Mouse (Mus musculus) midbrain, embryonic 11.5 days (tissue): ENCODE results near the gene Syngr3. TPM values are rescaled to one million over a fixed set of nuclear protein-coding genes. Genes with fewer than 3 reads are reported as not detected.

Experiments
- ATAC-seq: fragments of 200-750 bp; cut with Nextera tagmentation; 2 replicates; pipeline ENCODE4 v1.8.0; 2017; ENCODE audit warnings: moderate TSS enrichment, moderate library complexity; ENCODE audit not compliant: low FRiP score
- DNase-seq: peaks from one replicate; pipeline ENCODE4 v3.0.0; 2015; ENCODE audit warnings: low spot score; ENCODE audit errors: missing footprints
- H3K27ac ChIP-seq: fragments of 300-500 bp; sonication (generic); 2 replicates; pipeline ENCODE4 v1.5.1; 2014; ENCODE audit warnings: low read depth, low read length
- H3K27me3 ChIP-seq: fragments of 300-500 bp; sonication (generic); 2 replicates; pipeline ENCODE4 v1.6.1; 2014; ENCODE audit warnings: mild to moderate bottlenecking, low read length, moderate library complexity, mixed read lengths; ENCODE audit not compliant: control insufficient read depth, insufficient read depth
- H3K36me3 ChIP-seq: fragments of 300-500 bp; sonication (generic); 2 replicates; pipeline ENCODE4 v1.6.1; 2014; ENCODE audit warnings: mild to moderate bottlenecking, low read length, moderate library complexity, mixed read lengths; ENCODE audit not compliant: control insufficient read depth, insufficient read depth
- H3K4me1 ChIP-seq: fragments of 300-500 bp; sonication (generic); 2 replicates; pipeline ENCODE4 v1.6.1; 2014; ENCODE audit warnings: low read length; ENCODE audit not compliant: control insufficient read depth, insufficient read depth
- H3K4me2 ChIP-seq: fragments of 300-500 bp; sonication (generic); 2 replicates; pipeline ENCODE4 v1.6.1; 2014; ENCODE audit warnings: mild to moderate bottlenecking, moderate library complexity
- H3K4me3 ChIP-seq: fragments of 300-500 bp; sonication (generic); 2 replicates; pipeline ENCODE4 v1.5.1; 2014; ENCODE audit warnings: low read depth, low read length
- H3K9ac ChIP-seq: fragments of 300-500 bp; sonication (generic); 2 replicates; pipeline ENCODE4 v1.6.1; 2014; ENCODE audit warnings: low read length
- H3K9me3 ChIP-seq: fragments of 300-500 bp; sonication (generic); 2 replicates; pipeline ENCODE4 v1.6.1; 2016; ENCODE audit warnings: low read length; ENCODE audit not compliant: control insufficient read depth
- WGBS: fragments of 180-500 bp; shearing (Covaris S2); extraction: QIAGEN DNeasy Blood & Tissue Kit; methylation state at CpG from one replicate; pipeline ENCODE4 v1.1.7; 2014; 5-methylcytosine and 5-hydroxymethylcytosine counted together
- polyA plus RNA-seq: library from polyadenylated mRNA; unstranded; fragments of >200 nt; fragmentation: Nextera tagmentation; extraction: Ambion mirVana; gene quantifications from 2 replicates; pipeline ENCODE4 v1.2.1, GENCODE M21; 2014

Gene Syngr3
- polyA plus RNA-seq, 1 experiment from 2014 or later = 13.4 TPM

- H3K4me2 ChIP-seq = no peak overlapping the region
These were observed 18.9 kb upstream of the Syngr3 start for GRCm38 (mm10) chr17:24708646-24709045.

GRCm38 (mm10) chr17:24707801-24708425 is 18.2 kb upstream of the Syngr3 start:
- Histone ChIP-seq H3K9ac (peak overlapping the region; percentile 84), H3K4me2 (peak overlapping the region; percentile 76), H3K27ac (no peak overlapping the region; the same call in 1 of the 2 replicates), H3K4me3 (peak overlapping the region; percentile 83), H3K27me3 (no peaks in the 10 kb centered on the region), H3K4me1 (peaks cover 6% of the 10 kb centered on the region; the same call in 1 of the 2 replicates), H3K36me3 (peaks cover 13% of the 10 kb centered on the region), H3K9me3 (no peaks in the 10 kb centered on the region)
- 8% methylated on average over 24 of the region's 24 CpGs for WGBS
- ATAC-seq (peak; percentile 70; the same call in 1 of the 2 replicates), DNase-seq (peak; percentile 86)

More at GRCm38 (mm10) chr17:24708646-24709045, 18.9 kb upstream of the Syngr3 start:
- no peak overlapping the region for H3K27ac ChIP-seq
- H3K4me3 ChIP-seq = no peak overlapping the region
- no peak for ATAC-seq
- peaks cover 12% of the 10 kb centered on the region for H3K36me3 ChIP-seq
- no peaks in the 10 kb centered on the region for H3K27me3 ChIP-seq
- H3K4me1 ChIP-seq = peaks cover 6% of the 10 kb centered on the region; the same call in 1 of the 2 replicates
- DNase-seq = no peak
- no peaks in the 10 kb centered on the region for H3K9me3 ChIP-seq
- WGBS = 28% methylated on average over 2 of the region's 2 CpGs
- H3K9ac ChIP-seq = no peak overlapping the region

DNA sequence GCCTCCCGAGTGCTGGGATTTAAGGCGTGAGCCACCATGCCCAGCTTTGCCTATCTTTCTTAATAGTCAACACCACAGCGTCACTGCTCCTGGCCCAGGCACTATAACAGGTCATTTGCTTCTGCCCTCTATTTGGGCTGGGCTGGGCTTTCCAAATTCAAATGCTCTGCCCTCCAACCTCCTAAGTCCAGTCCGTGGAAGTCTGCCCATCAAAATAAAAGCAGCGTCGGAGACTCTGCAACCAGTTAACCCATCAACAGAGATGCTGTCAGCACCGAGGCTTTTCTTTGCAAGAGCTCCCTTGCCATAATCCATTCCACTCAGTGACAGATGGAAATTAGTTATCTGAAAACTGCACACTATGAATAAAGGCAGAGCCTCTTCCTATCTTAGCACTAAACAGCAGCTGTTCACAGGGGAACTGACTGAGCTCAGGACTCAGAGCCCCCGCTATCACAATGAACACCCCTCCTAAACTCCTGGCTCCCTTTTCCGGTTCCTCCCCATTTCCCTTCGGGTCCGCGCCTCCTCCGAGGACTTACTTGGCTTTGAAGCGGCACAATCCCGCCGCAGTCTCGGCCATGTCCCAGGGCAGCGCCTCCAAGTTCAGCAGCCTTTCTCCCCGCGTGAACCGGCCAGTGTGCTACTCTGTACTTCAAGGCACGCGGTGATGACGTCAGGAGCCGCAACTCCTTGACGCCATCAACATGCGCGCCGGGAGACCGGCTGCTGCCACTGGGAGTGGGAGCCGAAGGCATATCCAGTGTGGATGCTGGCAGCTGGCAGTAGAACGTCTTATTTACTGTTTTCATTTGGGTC is 17.4 kb upstream of the Syngr3 start, which contains the start of gene Tbl3:
Tbl3 (minus strand) TSS at position 679 of the 819 bp plus-strand sequence.
- peaks cover 6% of the 10 kb centered on the region; the same call in 1 of the 2 replicates for H3K4me1 ChIP-seq
- no peaks in the 10 kb centered on the region for H3K27me3 ChIP-seq
- H3K9me3 ChIP-seq = no peaks in the 10 kb centered on the region
- peak within 1 kb of the TSS; percentile 84 for H3K9ac ChIP-seq
- H3K27ac ChIP-seq = no peak within 1 kb of the TSS; the same call in 1 of the 2 replicates
- H3K4me2 ChIP-seq = peak within 1 kb of the TSS; percentile 76
- DNase-seq (peak; percentile 100), ATAC-seq (peak; percentile 85)
- H3K36me3 ChIP-seq = peaks cover 16% of the 10 kb centered on the region
- 4% methylated on average over 32 of the region's 32 CpGs for WGBS
- H3K4me3 ChIP-seq = peak within 1 kb of the TSS; percentile 83

DNA sequence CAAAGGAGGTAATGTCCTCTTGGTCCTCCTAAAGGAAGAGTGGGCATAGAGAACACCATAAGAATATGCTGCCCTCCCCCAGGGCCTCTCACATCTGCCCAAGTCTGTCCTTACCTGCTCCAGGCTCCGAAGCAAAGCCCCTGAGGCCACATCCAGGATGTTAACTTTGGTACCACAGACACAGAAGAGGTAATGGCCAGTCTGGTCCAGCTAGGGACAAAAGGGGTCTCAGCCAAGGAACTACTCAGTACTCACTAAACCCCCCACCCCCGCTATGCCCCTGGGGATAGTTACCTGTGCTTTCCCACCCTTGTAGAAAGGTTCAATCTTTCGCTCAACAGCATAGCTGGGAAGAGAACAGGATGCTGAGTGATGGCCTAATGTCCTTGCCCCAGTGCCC is 16.1 kb upstream of the Syngr3 start:
- Histone ChIP-seq H3K27me3 (no peaks in the 10 kb centered on the region), H3K27ac (no peak overlapping the region), H3K9me3 (no peaks in the 10 kb centered on the region), H3K4me3 (no peak overlapping the region), H3K4me2 (no peak overlapping the region), H3K9ac (no peak overlapping the region), H3K36me3 (peaks cover 26% of the 10 kb centered on the region), H3K4me1 (peaks cover 6% of the 10 kb centered on the region; the same call in 1 of the 2 replicates)
- DNase-seq (no peak), ATAC-seq (no peak)
- WGBS = 96% methylated on average over 3 of the region's 3 CpGs

DNA sequence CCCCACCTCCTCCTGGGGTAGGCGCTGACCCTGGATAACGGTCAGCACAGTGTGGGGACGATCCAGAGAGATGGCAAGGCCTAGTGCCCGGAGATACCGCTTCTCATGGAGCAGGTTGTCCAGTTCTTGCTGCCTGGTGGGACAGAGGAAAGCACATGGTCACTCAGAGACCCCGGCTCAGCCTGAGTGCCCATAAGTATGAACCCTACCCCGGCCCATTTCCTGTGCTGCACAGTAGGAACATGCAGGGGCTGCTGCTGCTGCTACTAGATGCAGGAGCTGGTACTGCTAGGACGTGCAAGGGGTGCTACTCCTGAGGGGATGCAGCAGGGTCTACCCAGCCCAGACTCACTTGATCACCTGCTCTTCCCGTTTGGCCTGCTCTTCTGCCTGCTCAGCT is 11.5 kb upstream of the Syngr3 start:
- Histone ChIP-seq H3K9ac (no peak overlapping the region), H3K27me3 (no peaks in the 10 kb centered on the region), H3K4me2 (no peak overlapping the region), H3K36me3 (peaks cover 28% of the 10 kb centered on the region), H3K4me3 (no peak overlapping the region), H3K27ac (no peak overlapping the region), H3K9me3 (no peaks in the 10 kb centered on the region), H3K4me1 (peaks cover 3% of the 10 kb centered on the region; the same call in 1 of the 2 replicates)
- no peak for ATAC-seq
- no peak for DNase-seq
- WGBS = 91% methylated on average over 9 of the region's 9 CpGs

DNA sequence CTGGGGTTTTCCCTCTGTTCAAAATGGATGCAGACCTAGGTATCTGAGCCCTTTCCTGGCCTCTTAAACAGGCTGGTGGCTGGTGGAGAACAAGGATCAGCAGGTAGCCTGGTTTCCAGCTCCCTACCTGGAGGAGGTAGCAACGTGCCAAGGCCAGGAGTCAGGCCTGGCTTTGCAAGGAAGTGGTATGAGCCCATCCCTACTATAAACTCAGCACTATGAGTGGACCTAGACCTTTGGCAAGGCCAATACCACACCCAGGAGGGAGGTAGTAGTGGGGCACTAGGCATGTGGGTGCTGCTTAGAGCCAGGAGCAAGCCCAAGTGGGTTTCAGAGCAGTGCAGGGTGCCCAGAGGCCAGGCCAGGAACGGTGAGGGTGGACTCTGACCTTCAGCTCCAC is 9.7 kb upstream of the Syngr3 start:
- DNase-seq = no peak
- 83% methylated on average over 2 of the region's 2 CpGs for WGBS
- Histone ChIP-seq H3K4me2 (no peak overlapping the region), H3K27me3 (no peaks in the 10 kb centered on the region), H3K4me1 (peaks cover 8% of the 10 kb centered on the region; the same call in 1 of the 2 replicates), H3K9ac (no peak overlapping the region), H3K27ac (no peak overlapping the region), H3K9me3 (no peaks in the 10 kb centered on the region), H3K4me3 (no peak overlapping the region), H3K36me3 (peaks cover 24% of the 10 kb centered on the region)
- ATAC-seq = no peak

- Histone ChIP-seq H3K4me1 (peaks cover 10% of the 10 kb centered on the region), H3K4me2 (no peak overlapping the region), H3K9ac (no peak overlapping the region), H3K36me3 (peaks cover 16% of the 10 kb centered on the region), H3K27ac (no peak overlapping the region), H3K27me3 (no peaks in the 10 kb centered on the region), H3K9me3 (no peaks in the 10 kb centered on the region), H3K4me3 (no peak overlapping the region)
- no peak for DNase-seq
- ATAC-seq = no peak
- 72% methylated on average over 9 of the region's 9 CpGs for WGBS
These were observed 9.0 kb upstream of the Syngr3 start for GRCm38 (mm10) chr17:24698715-24699114.

DNA sequence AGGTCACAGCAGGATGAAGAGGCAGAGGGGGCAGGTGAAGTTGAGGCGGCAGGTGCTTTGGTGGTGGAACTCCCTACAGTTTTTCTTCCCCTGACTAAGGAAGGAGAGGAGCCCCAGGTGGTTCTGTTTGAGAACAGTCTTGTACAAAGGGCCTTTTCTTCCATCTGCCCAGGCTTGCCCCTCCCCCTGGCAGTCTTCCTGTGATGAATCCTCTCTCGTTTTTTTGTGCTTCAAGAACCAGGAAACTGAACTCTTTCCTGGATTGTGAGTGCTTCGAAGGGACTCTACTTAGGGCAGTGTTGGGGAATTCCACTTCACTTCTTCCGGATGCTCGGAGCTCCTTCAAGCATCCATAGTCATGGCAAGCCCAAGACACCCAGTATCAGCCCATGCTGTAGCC is 8.2 kb upstream of the Syngr3 start:
- 22% methylated on average over 5 of the region's 5 CpGs for WGBS
- H3K9me3 ChIP-seq = no peaks in the 10 kb centered on the region
- no peak overlapping the region for H3K4me3 ChIP-seq
- no peak overlapping the region for H3K9ac ChIP-seq
- peaks cover 10% of the 10 kb centered on the region for H3K4me1 ChIP-seq
- H3K36me3 ChIP-seq = peaks cover 15% of the 10 kb centered on the region
- H3K27ac ChIP-seq = no peak overlapping the region
- ATAC-seq = no peak
- H3K4me2 ChIP-seq = no peak overlapping the region
- no peak for DNase-seq
- H3K27me3 ChIP-seq = no peaks in the 10 kb centered on the region
